Mouse (Mus musculus) brain, embryonic 14.5 days (tissue): ENCODE results near the gene Pcca.

Experiments used
- CTCF ChIP-seq: fragments of 200-500 bp; IDR thresholded peaks from 2 replicates; pipeline ENCODE4 v1.5.1; 2012; ENCODE audit warnings: inconsistent platforms, mild to moderate bottlenecking, moderate library complexity, borderline replicate concordance; ENCODE audit not compliant: insufficient read depth, insufficient read length; ENCODE audit errors: extremely low read depth
- POLR2A ChIP-seq: fragments of 200-500 bp; IDR thresholded peaks from 2 replicates; pipeline ENCODE4 v1.6.1; 2012; ENCODE audit warnings: mild to moderate bottlenecking, inconsistent platforms, borderline replicate concordance; ENCODE audit not compliant: poor library complexity, insufficient read depth, insufficient read length, severe bottlenecking; ENCODE audit errors: extremely low read depth

DNA sequence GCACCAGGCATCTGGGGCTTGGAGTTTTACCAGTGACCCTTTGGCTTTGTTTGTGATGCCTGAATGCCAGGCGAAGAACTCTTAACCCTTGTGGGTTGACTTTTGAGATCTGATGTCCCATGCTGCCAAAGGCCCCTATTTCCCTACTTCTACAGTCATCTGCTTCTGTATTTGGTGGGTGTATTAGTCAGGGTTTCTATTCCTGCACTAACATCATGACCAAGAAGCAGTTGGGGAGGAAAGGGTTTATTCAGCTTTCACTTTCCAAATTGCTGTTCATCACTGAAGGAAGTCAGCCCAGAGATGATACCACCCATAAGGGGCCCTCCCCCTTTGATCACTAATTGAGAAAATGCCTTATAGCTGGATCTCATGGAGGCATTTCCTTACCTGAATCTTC lies 296.3 kb downstream of the Pcca start:
- TF ChIP-seq POLR2A (no peak), CTCF (no peak)
